Comparison of ENCODE assay signal across 10 mouse cellular contexts in the genomic region with DNA sequence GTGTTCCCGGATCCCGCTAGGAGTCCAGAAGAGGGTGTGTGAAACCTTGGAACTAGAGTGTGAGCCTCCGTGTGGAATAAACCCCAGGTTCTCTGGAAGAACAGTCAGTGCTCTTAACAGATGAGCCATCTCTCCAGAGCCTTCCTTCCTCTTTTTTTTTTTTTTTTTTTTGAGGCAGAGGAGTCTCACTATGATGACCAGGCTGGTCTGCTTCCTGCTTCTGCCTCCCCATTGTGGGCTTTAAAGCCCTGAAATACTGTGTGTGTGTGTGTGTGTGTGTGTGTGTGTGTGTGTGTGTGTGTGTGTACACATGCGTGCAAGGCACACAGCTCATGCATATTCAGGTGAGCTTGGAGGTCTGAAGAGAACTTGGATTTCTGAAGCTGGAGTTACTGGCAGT. TPM values are rescaled to one million over a fixed set of nuclear protein-coding genes. Genes with fewer than 3 reads are reported as not detected.
A peak's percentile ranks its signal among the peaks of the same experiment; 100 is the strongest.
DNase-seq lines count a peak whose midpoint lies in the region; ATAC-seq and TF ChIP-seq lines count a peak whose summit lies in the region.
"Had no signal": no experiment of that assay in that cellular context is flagged by ENCODE, and none has a peak within 500 bp of the region (broad histone marks: within the 10 kb centered on the region; RNA-seq: fewer than 3 reads in every experiment).

No protein-coding gene starts in this region.

- DNase-seq in kidney, postnatal 10 days, result peak; percentile 34
- no peak for DNase-seq in kidney, adult 11 months
- DNase-seq in midbrain, postnatal 0 days (ENCODE audit: low spot score), result no peak
- DNase-seq in urinary bladder, postnatal 4 days (ENCODE audit: low spot score in 2 of 2), result no peak
- DNase-seq in adrenal gland, postnatal 25 days, result no peak
- DNase-seq in ovary, postnatal 14 days (ENCODE audit: low spot score), result no peak

- H3K27ac ChIP-seq in embryonic facial prominence, embryonic 12.5 days, result peak overlapping the region; percentile 100
- peak overlapping the region; percentile 100 for H3K27ac ChIP-seq in hindbrain, embryonic 13.5 days
- peak overlapping the region; percentile 27; the same call in 1 of the 2 replicates for H3K27ac ChIP-seq in midbrain, postnatal 0 days (ENCODE audit: low read depth, low read length)
- H3K27ac ChIP-seq: liver, embryonic 15.5 days had no signal

- 75% methylated on average over 4 of the region's 4 CpGs for WGBS in embryonic facial prominence, embryonic 12.5 days
- WGBS in hindbrain, embryonic 13.5 days, result 78% methylated on average over 3 of the region's 4 CpGs
- WGBS in midbrain, postnatal 0 days, result 59% methylated on average over 4 of the region's 4 CpGs

- no peak overlapping the region for H3K9ac ChIP-seq in embryonic facial prominence, embryonic 12.5 days
- H3K9ac ChIP-seq in hindbrain, embryonic 13.5 days, result 0 out of 2 replicates have a peak overlapping the region, but pooled peaks have one; percentile 20
- H3K9ac ChIP-seq in midbrain, postnatal 0 days (replicated peaks; ENCODE audit: low read length, poor library complexity, severe bottlenecking), result no peak overlapping the region
- H3K9ac ChIP-seq: liver, embryonic 15.5 days had no signal

- no peak overlapping the region for H3K4me2 ChIP-seq in embryonic facial prominence, embryonic 12.5 days (replicated peaks)
- no peak overlapping the region for H3K4me2 ChIP-seq in hindbrain, embryonic 13.5 days
- H3K4me2 ChIP-seq in midbrain, postnatal 0 days (ENCODE audit: low read depth, low read length, poor library complexity, severe bottlenecking), result no peak overlapping the region
- H3K4me2 ChIP-seq: liver, embryonic 15.5 days had no signal

- no peaks in the 10 kb centered on the region for H3K9me3 ChIP-seq in embryonic facial prominence, embryonic 12.5 days
- no peaks in the 10 kb centered on the region for H3K9me3 ChIP-seq in hindbrain, embryonic 13.5 days
- no peaks in the 10 kb centered on the region for H3K9me3 ChIP-seq in midbrain, postnatal 0 days (ENCODE audit: low read length)
- H3K9me3 ChIP-seq: liver, embryonic 15.5 days had no signal

- TF ChIP-seq CTCF in midbrain, postnatal 0 days (IDR thresholded peaks at IDR 0.05), result no peak

- H3K4me1 ChIP-seq in embryonic facial prominence, embryonic 12.5 days, result peaks cover 36% of the 10 kb centered on the region
- peaks cover 40% of the 10 kb centered on the region for H3K4me1 ChIP-seq in hindbrain, embryonic 13.5 days (replicated peaks)
- H3K4me1 ChIP-seq in midbrain, postnatal 0 days (ENCODE audit: insufficient read depth, low read length), result peaks cover 9% of the 10 kb centered on the region; the same call in 1 of the 2 replicates

- no peaks in the 10 kb centered on the region for H3K36me3 ChIP-seq in embryonic facial prominence, embryonic 12.5 days
- H3K36me3 ChIP-seq in hindbrain, embryonic 13.5 days, result no peaks in the 10 kb centered on the region
- H3K36me3 ChIP-seq in midbrain, postnatal 0 days (ENCODE audit: insufficient read depth, low read length), result no peaks in the 10 kb centered on the region
- H3K36me3 ChIP-seq: liver, embryonic 15.5 days had no signal

- H3K4me3 ChIP-seq in embryonic facial prominence, embryonic 12.5 days, result no peak overlapping the region
- no peak overlapping the region for H3K4me3 ChIP-seq in hindbrain, embryonic 13.5 days
- H3K4me3 ChIP-seq in midbrain, postnatal 0 days (ENCODE audit: low read depth, low read length), result no peak overlapping the region
- H3K4me3 ChIP-seq: liver, embryonic 15.5 days had no signal

- no peak for ATAC-seq in embryonic facial prominence, embryonic 12.5 days (ENCODE audit: insufficient number of reproducible peaks, insufficient read depth, low FRiP score, low TSS enrichment)
- no peak for ATAC-seq in hindbrain, embryonic 13.5 days (ENCODE audit: low FRiP score)
- ATAC-seq in midbrain, postnatal 0 days (ENCODE audit: low FRiP score), result no peak

- no peaks in the 10 kb centered on the region for H3K27me3 ChIP-seq in embryonic facial prominence, embryonic 12.5 days
- no peaks in the 10 kb centered on the region for H3K27me3 ChIP-seq in hindbrain, embryonic 13.5 days
- H3K27me3 ChIP-seq in midbrain, postnatal 0 days (ENCODE audit: insufficient read depth, low read length), result no peaks in the 10 kb centered on the region

RNA-seq across cellular contexts. Expression of a gene that starts 1.6 kb away (rescaled TPM):
- 390 and 395 TPM in 2 replicates for polyA plus RNA-seq in embryonic facial prominence, embryonic 12.5 days (2016; fragmentation: Nextera tagmentation; extraction: Ambion mirVana)
- 744 and 801 TPM in 2 replicates for polyA plus RNA-seq in hindbrain, embryonic 13.5 days (2015; fragmentation: Nextera tagmentation; extraction: Ambion mirVana)
- total RNA-seq in midbrain, postnatal 0 days (2014; rRNA removed), result 814 and 944 TPM in 2 replicates
- polyA plus RNA-seq in midbrain, postnatal 0 days (2015; fragmentation: Nextera tagmentation; extraction: Ambion mirVana), result 810 TPM in 2 replicates
- total RNA-seq in adrenal gland, postnatal 25 days (2021), result 790 and 858 TPM in 2 replicates

RNA-seq across cellular contexts. Expression of a gene that starts 9.6 kb away (rescaled TPM):
- 419 and 427 TPM in 2 replicates for polyA plus RNA-seq in embryonic facial prominence, embryonic 12.5 days (2016; fragmentation: Nextera tagmentation; extraction: Ambion mirVana)
- 481 and 505 TPM in 2 replicates for polyA plus RNA-seq in hindbrain, embryonic 13.5 days (2015; fragmentation: Nextera tagmentation; extraction: Ambion mirVana)
- total RNA-seq in midbrain, postnatal 0 days (2014; rRNA removed), result 512 and 647 TPM in 2 replicates
- 628 and 643 TPM in 2 replicates for polyA plus RNA-seq in midbrain, postnatal 0 days (2015; fragmentation: Nextera tagmentation; extraction: Ambion mirVana)
- total RNA-seq in adrenal gland, postnatal 25 days (2021), result 271 and 277 TPM in 2 replicates

RNA-seq across cellular contexts. Expression of a gene that starts 10.0 kb away (rescaled TPM):
- 3.1 and 4.1 TPM in 2 replicates for polyA plus RNA-seq in embryonic facial prominence, embryonic 12.5 days (2016; fragmentation: Nextera tagmentation; extraction: Ambion mirVana)
- 2.4 and 2.6 TPM in 2 replicates for polyA plus RNA-seq in hindbrain, embryonic 13.5 days (2015; fragmentation: Nextera tagmentation; extraction: Ambion mirVana)
- 1.1 and 2.1 TPM in 2 replicates for total RNA-seq in midbrain, postnatal 0 days (2014; rRNA removed)
- 2.8 and 3.5 TPM in 2 replicates for polyA plus RNA-seq in midbrain, postnatal 0 days (2015; fragmentation: Nextera tagmentation; extraction: Ambion mirVana)
- 1.2 and 1.4 TPM in 2 replicates for total RNA-seq in adrenal gland, postnatal 25 days (2021)

RNA-seq across cellular contexts. Expression of a gene that starts 33.5 kb away (rescaled TPM):
- polyA plus RNA-seq in embryonic facial prominence, embryonic 12.5 days (2016; fragmentation: Nextera tagmentation; extraction: Ambion mirVana), result 0.09 and 0.39 TPM in 2 replicates
- polyA plus RNA-seq in hindbrain, embryonic 13.5 days (2015; fragmentation: Nextera tagmentation; extraction: Ambion mirVana), result 0.14 and 0.19 TPM in 2 replicates
- 0.19 and 2.8 TPM in 2 replicates for total RNA-seq in midbrain, postnatal 0 days (2014; rRNA removed)
- polyA plus RNA-seq in midbrain, postnatal 0 days (2015; fragmentation: Nextera tagmentation; extraction: Ambion mirVana), result 0.25 and 0.58 TPM in 2 replicates
- total RNA-seq in adrenal gland, postnatal 25 days (2021), result 0.21 TPM in 1 of 2 replicates, not detected in the other
- polyA plus RNA-seq: embryonic facial prominence, embryonic 11.5 days had no signal

RNA-seq across cellular contexts. Expression of a gene that starts 43.8 kb away (rescaled TPM):
- 119 and 121 TPM in 2 replicates for polyA plus RNA-seq in embryonic facial prominence, embryonic 12.5 days (2016; fragmentation: Nextera tagmentation; extraction: Ambion mirVana)
- polyA plus RNA-seq in hindbrain, embryonic 13.5 days (2015; fragmentation: Nextera tagmentation; extraction: Ambion mirVana), result 89.3 and 94.5 TPM in 2 replicates
- 108 and 131 TPM in 2 replicates for total RNA-seq in midbrain, postnatal 0 days (2014; rRNA removed)
- 92.3 and 97.1 TPM in 2 replicates for polyA plus RNA-seq in midbrain, postnatal 0 days (2015; fragmentation: Nextera tagmentation; extraction: Ambion mirVana)
- 172 and 177 TPM in 2 replicates for total RNA-seq in adrenal gland, postnatal 25 days (2021)

Comparison
In these comparisons a context has a peak if more than half of its experiments do, and no peak if none do; other contexts are left out.
1. H3K27ac ChIP-seq: peak in every context shown above with its lines; median percentile 100 in embryonic facial prominence, embryonic 12.5 days; 100 in hindbrain, embryonic 13.5 days; 27 in midbrain, postnatal 0 days.